Mouse (Mus musculus): ENCODE measurements around the gene Adcy1.
"Not testable (repeated sequence)": the region's sequence is repeated elsewhere in the genome, so short reads cannot be mapped to it uniquely, and the experiment has no call there.

The Adcy1 gene

GRCm38 (mm10) chr11:7221826-7222225 lies 158.5 kb downstream of the Adcy1 start:
- DNase-seq (ENCODE audit: low spot score), result not testable (repeated sequence)

- no peak for DNase-seq (ENCODE audit: low spot score)
Observed at GRCm38 (mm10) chr11:7226200-7226599, 162.9 kb downstream of the Adcy1 start.

- no peak for DNase-seq (ENCODE audit: low spot score)
Observed at GRCm38 (mm10) chr11:7226810-7227550, 163.7 kb downstream of the Adcy1 start.

GRCm38 (mm10) chr11:7228107-7228506 lies 164.8 kb downstream of the Adcy1 start:
- DNase-seq (ENCODE audit: low spot score), result no peak
